Mouse (Mus musculus) layer of hippocampus, adult 11-12 months (tissue): ENCODE results near the gene Tedc1.

Experiments
- DNase-seq: peaks from one replicate; pipeline ENCODE4 v3.0.0; 2022; ENCODE audit warnings: low spot score

Tedc1 gene

GRCm38 (mm10) chr12:113205251-113205942 lies 49.2 kb downstream of the Tedc1 start:
- no peak for DNase-seq

- DNase-seq, result no peak
Observed at GRCm38 (mm10) chr12:113207737-113208136, 51.5 kb downstream of the Tedc1 start.

- DNase-seq, result no peak
Observed at GRCm38 (mm10) chr12:113210586-113211378, 54.6 kb downstream of the Tedc1 start.

DNA sequence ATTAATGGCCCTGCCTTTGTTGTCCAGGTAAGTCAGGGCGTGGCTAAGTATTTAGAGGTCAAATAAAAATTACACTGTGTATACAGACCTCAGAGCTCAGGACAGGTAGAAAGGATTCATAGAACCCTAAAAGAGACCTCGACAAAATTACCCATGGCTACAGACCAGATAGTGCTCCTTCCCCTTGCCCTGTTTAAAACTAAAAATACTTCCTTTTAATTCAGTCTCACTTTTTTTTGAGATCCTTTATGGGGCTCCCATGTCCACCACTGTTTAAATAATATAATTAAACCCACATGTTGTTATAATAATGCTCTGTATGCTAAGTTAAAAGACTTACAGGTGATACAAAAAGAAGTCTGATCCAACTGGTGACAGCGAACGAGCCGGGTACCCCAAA lies 55.6 kb downstream of the Tedc1 start:
- no peak for DNase-seq

DNA sequence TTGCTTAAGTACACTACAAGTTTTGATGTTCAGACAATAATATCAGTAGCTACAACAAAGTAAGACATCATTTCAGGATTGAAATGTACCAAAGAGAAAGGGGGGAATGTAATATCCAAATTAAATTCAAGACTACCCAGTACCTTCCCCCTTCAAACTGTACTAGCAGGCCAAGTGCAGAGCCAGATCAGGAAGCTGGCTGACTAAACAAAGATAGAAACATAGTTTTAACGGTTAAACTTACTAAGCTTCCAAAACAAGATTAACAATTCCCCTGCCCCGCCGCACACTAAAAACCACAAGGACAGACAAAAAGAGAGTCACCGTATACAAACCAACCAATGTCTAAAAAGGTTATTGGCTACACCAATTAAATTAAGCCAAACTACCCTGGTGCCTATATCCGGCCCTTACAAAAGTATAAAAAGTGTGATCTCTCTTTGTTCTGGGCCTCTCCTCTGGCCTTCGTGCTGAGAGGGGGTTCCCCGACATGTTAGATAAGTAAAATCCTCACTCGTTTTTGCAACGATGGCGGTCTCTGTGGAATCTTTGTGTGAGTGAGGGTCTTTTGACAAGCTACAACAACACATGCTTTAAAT lies 56.2 kb downstream of the Tedc1 start:
- no peak for DNase-seq

- DNase-seq, result no peak
Observed at GRCm38 (mm10) chr12:113213226-113213625, 57.0 kb downstream of the Tedc1 start.

DNA sequence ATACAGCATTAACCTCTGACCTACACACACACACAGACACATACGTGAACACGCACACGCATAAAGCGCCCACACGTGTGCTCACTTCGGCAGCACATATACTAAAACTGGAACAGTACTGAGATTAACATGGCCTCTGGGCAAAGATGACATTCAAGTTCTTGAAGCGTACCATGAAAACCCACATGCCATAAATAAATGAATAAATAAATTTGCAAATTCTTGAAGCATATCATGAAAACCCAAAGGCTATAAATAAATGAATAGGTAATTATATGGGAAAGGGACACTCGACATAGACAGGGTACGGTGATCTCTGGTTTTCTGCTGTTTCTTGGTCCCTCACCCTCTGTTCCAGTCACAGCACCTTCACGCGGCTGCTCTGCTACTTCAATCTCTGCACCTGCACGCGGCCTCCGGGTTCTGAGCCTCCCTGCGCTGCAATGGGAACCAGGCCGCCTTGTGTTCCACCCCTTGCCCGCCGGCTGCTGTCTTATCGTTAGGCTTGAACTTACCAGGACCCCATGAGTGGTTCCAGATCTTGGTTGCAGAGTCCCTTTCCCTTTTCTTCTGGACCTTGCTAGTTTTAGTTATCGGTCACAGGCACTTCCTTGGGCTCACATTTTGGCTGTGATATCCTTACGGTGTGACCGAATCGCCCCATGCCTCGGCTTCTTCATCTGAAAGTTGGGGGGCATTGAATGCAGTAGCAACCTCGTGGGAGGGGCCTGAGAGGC lies 58.0 kb downstream of the Tedc1 start:
- DNase-seq, result no peak

- no peak for DNase-seq
Observed at GRCm38 (mm10) chr12:113214972-113215666, 58.9 kb downstream of the Tedc1 start.
